Mouse (Mus musculus) embryonic facial prominence, embryonic 10.5 days (tissue): Measurements from ENCODE around the gene Sh2d7. TPM values are rescaled to one million over a fixed set of nuclear protein-coding genes. Genes with fewer than 3 reads are reported as not detected.
A peak's percentile ranks its signal among the peaks of the same experiment; 100 is the strongest.

Experiments
- DNase-seq: peaks from one replicate; pipeline ENCODE4 v3.0.0-alpha.2; 2017; ENCODE audit warnings: low spot score
- H3K27ac ChIP-seq: fragments of 300-500 bp; sonication (generic); replicated peaks from 2 replicates; pipeline ENCODE4 v1.5.1; 2016; ENCODE audit warnings: mild to moderate bottlenecking
- H3K27me3 ChIP-seq: fragments of 300-500 bp; sonication (generic); replicated peaks from 2 replicates; pipeline ENCODE4 v1.6.1; 2016; ENCODE audit warnings: low read depth, mild to moderate bottlenecking; ENCODE audit not compliant: poor library complexity, severe bottlenecking
- H3K36me3 ChIP-seq: fragments of 300-500 bp; sonication (generic); replicated peaks from 2 replicates; pipeline ENCODE4 v1.6.1; 2016; ENCODE audit warnings: mild to moderate bottlenecking, moderate library complexity
- H3K4me1 ChIP-seq: fragments of 300-500 bp; sonication (generic); 2 replicates; pipeline ENCODE4 v1.6.1; 2016
- H3K4me3 ChIP-seq: fragments of 300-500 bp; sonication (generic); 2 replicates; pipeline ENCODE4 v1.5.1; 2016; ENCODE audit warnings: mild to moderate bottlenecking, moderate library complexity
- H3K9me3 ChIP-seq: fragments of 300-500 bp; sonication (generic); 2 replicates; pipeline ENCODE4 v1.6.1; 2016; ENCODE audit warnings: mild to moderate bottlenecking
- WGBS: fragments of 180-500 bp; shearing (Covaris S2); methylation state at CpG from one replicate; pipeline ENCODE4 v1.1.7; 2016; 5-methylcytosine and 5-hydroxymethylcytosine counted together
- polyA plus RNA-seq: library from polyadenylated mRNA; unstranded; fragments of >200 nt; fragmentation: Nextera tagmentation; extraction: Ambion mirVana; gene quantifications from 2 replicates; pipeline ENCODE4 v1.2.1, GENCODE M21; 2016

Gene Sh2d7
- polyA plus RNA-seq, 1 experiment from 2014 or later = not detected

GRCm38 (mm10) chr9:54529950-54530349, 8.8 kb upstream of the Sh2d7 start:
- H3K36me3 ChIP-seq = no peaks in the 10 kb centered on the region
- 81% methylated on average over 2 of the region's 2 CpGs for WGBS
- DNase-seq = no peak

GRCm38 (mm10) chr9:54530836-54531235, 7.9 kb upstream of the Sh2d7 start:
- no peaks in the 10 kb centered on the region for H3K36me3 ChIP-seq
- 86% methylated on average over 6 of the region's 6 CpGs for WGBS
- no peaks in the 10 kb centered on the region for H3K9me3 ChIP-seq
- H3K4me1 ChIP-seq = 0 out of 2 replicates have a peak, but pooled peaks cover 5% of the 10 kb centered on the region
- no peaks in the 10 kb centered on the region for H3K27me3 ChIP-seq
- H3K27ac ChIP-seq = no peak overlapping the region
- H3K4me3 ChIP-seq = no peak overlapping the region
- DNase-seq = no peak

More at GRCm38 (mm10) chr9:54529950-54530349, 8.8 kb upstream of the Sh2d7 start:
- no peak overlapping the region for H3K27ac ChIP-seq
- H3K9me3 ChIP-seq = no peaks in the 10 kb centered on the region
- no peak overlapping the region for H3K4me3 ChIP-seq
- 0 out of 2 replicates have a peak, but pooled peaks cover 5% of the 10 kb centered on the region for H3K4me1 ChIP-seq
- no peaks in the 10 kb centered on the region for H3K27me3 ChIP-seq

- Histone ChIP-seq H3K4me3 (no peak overlapping the region), H3K36me3 (no peaks in the 10 kb centered on the region), H3K9me3 (no peaks in the 10 kb centered on the region), H3K27me3 (no peaks in the 10 kb centered on the region), H3K27ac (no peak overlapping the region), H3K4me1 (0 out of 2 replicates have a peak, but pooled peaks cover 5% of the 10 kb centered on the region)
- DNase-seq = no peak
These were observed 7.4 kb upstream of the Sh2d7 start for GRCm38 (mm10) chr9:54531421-54531820.

GRCm38 (mm10) chr9:54532926-54533325, 5.9 kb upstream of the Sh2d7 start:
- Histone ChIP-seq H3K27ac (no peak overlapping the region), H3K4me1 (0 out of 2 replicates have a peak, but pooled peaks cover 5% of the 10 kb centered on the region), H3K9me3 (no peaks in the 10 kb centered on the region), H3K4me3 (no peak overlapping the region), H3K27me3 (no peaks in the 10 kb centered on the region), H3K36me3 (no peaks in the 10 kb centered on the region)
- DNase-seq = no peak
- 97% methylated on average over 2 of the region's 2 CpGs for WGBS

DNA sequence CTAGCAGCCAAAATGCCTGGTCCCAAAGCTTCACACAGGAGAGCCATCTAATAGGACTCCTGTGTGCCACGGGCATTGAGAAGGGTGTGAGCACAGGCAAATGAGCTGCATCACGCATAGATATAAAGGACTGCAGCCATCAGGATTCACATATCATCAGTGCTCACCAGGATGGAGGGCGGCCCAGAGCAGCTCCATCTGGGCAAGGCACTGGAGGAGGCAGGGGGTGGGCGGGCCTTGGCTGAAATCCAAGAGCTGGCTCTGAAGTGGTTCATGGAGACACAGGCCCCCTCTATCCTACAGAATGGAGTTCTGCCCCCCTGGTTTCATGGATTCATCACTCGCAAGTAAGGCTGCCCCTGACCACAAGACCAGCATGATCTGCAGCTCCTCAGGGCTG, 4.8 kb upstream of the Sh2d7 start:
- Histone ChIP-seq H3K9me3 (no peaks in the 10 kb centered on the region), H3K4me3 (no peak overlapping the region), H3K27me3 (no peaks in the 10 kb centered on the region), H3K4me1 (0 out of 2 replicates have a peak, but pooled peaks cover 5% of the 10 kb centered on the region), H3K27ac (no peak overlapping the region), H3K36me3 (no peaks in the 10 kb centered on the region)
- WGBS = 82% methylated on average over 5 of the region's 5 CpGs
- no peak for DNase-seq

DNA sequence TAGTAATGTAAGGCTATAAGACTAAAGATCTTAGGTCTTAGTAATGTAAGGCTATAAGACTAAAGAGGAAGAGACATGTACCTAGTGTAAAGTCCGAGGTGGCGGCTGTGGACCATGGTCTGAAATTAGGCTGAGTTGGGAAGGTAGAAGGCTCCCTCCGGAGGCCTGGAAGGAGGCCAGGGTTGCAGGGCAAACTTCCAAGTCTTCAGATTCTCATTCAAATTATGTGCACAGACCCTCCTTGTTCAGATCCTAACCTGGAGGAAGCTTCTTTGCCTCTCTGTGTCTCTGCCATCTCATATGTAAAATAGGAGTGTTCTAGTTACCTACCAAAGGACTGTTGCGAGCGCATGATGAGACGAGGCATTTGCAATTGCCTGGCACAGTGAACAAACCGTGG, 2.5 kb upstream of the Sh2d7 start:
- 0 out of 2 replicates have a peak, but pooled peaks cover 5% of the 10 kb centered on the region for H3K4me1 ChIP-seq
- H3K9me3 ChIP-seq = no peaks in the 10 kb centered on the region
- H3K4me3 ChIP-seq = no peak overlapping the region
- 87% methylated on average over 7 of the region's 7 CpGs for WGBS
- no peaks in the 10 kb centered on the region for H3K27me3 ChIP-seq
- H3K36me3 ChIP-seq = no peaks in the 10 kb centered on the region
- H3K27ac ChIP-seq = no peak overlapping the region
- no peak for DNase-seq

DNA sequence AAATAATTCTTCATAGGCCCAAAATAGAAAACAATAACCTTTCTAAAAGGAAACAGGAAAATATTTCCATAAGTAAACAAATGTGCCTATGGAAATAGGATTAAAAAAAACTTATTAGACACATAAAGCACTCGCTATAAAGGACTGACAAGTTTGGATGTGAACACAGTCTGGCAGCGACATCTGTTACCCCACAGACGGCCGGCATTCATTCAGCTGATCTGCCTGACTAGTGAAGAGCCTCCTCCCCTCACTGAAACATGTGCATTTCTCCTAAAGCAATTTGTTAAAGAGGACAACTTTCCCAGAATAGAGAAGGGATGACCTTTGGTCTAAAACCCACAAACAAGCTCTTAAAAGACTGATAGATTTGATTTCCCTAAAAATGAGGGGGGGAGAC, 1.8 kb upstream of the Sh2d7 start:
- Histone ChIP-seq H3K9me3 (no peaks in the 10 kb centered on the region), H3K27ac (no peak overlapping the region), H3K27me3 (no peaks in the 10 kb centered on the region), H3K36me3 (no peaks in the 10 kb centered on the region), H3K4me3 (no peak overlapping the region), H3K4me1 (0 out of 2 replicates have a peak, but pooled peaks cover 5% of the 10 kb centered on the region)
- DNase-seq = no peak
- 65% methylated on average over 4 of the region's 4 CpGs for WGBS

- H3K27ac ChIP-seq = no peak overlapping the region
- peaks cover 7% of the 10 kb centered on the region; the same call in 1 of the 2 replicates for H3K4me1 ChIP-seq
- H3K36me3 ChIP-seq = no peaks in the 10 kb centered on the region
- no peak overlapping the region for H3K4me3 ChIP-seq
- H3K27me3 ChIP-seq = no peaks in the 10 kb centered on the region
- WGBS = 86% methylated on average over 3 of the region's 3 CpGs
- DNase-seq = no peak
- no peaks in the 10 kb centered on the region for H3K9me3 ChIP-seq
These were observed 1.3 kb upstream of the Sh2d7 start for GRCm38 (mm10) chr9:54537480-54537879.

DNA sequence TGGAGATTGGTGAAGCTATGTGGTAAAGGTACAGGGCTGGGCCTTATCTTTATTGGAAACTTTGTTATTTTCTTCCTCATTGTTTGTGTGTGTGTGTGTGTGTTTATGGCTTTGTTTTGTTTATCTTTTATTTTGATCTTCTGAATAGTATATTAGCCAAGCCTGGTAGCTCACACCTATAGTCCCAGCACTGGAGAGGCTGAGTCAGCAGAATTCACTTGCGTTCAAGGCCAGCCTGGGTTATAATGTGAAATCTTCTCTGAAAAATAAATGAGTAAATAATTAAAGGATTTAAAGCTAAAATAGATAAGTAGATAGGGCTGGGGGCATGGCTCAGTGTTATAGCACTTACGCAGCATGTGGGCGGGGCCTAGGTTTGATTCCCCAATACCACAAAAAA, 540 bp upstream of the Sh2d7 start:
- Histone ChIP-seq H3K36me3 (no peaks in the 10 kb centered on the region), H3K4me3 (no peak overlapping the region), H3K4me1 (peaks cover 10% of the 10 kb centered on the region; the same call in 1 of the 2 replicates), H3K9me3 (no peaks in the 10 kb centered on the region), H3K27ac (no peak overlapping the region), H3K27me3 (no peaks in the 10 kb centered on the region)
- 97% methylated on average over 3 of the region's 3 CpGs for WGBS
- DNase-seq = no peak

- 77% methylated on average over 5 of the region's 5 CpGs for WGBS
- no peaks in the 10 kb centered on the region for H3K9me3 ChIP-seq
- no peak for DNase-seq
- no peaks in the 10 kb centered on the region for H3K27me3 ChIP-seq
- H3K4me1 ChIP-seq = peaks cover 20% of the 10 kb centered on the region
- no peak overlapping the region for H3K27ac ChIP-seq
- H3K36me3 ChIP-seq = no peaks in the 10 kb centered on the region
- H3K4me3 ChIP-seq = no peak overlapping the region
These were observed 2.0 kb downstream of the Sh2d7 start for GRCm38 (mm10) chr9:54540801-54541200.

GRCm38 (mm10) chr9:54544212-54544953, 5.6 kb downstream of the Sh2d7 start:
- H3K27me3 ChIP-seq = no peaks in the 10 kb centered on the region
- DNase-seq = no peak
- peaks cover 20% of the 10 kb centered on the region for H3K4me1 ChIP-seq
- WGBS = 82% methylated on average over 9 of the region's 9 CpGs
- H3K9me3 ChIP-seq = no peaks in the 10 kb centered on the region
- no peak overlapping the region for H3K27ac ChIP-seq
- no peak overlapping the region for H3K4me3 ChIP-seq
- H3K36me3 ChIP-seq = no peaks in the 10 kb centered on the region

DNA sequence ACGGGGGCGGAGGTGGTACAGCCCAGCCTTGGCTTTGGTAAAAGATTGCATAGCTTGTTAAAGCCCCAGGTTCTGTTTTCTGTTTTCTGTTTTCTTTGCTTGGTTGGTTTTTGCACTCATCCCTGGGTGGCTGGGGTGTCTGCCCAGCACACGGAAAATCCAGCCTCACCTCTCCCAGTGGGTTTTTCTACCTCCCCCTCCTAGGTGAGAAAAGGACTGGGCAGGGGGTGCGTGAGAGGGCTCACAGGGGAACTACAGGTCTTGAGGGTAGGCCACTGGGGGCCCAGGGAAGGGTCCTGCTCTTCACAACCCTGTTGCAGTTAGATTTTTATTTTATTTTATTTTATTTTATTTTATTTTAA, 6.2 kb downstream of the Sh2d7 start:
- DNase-seq = no peak
- WGBS = 90% methylated on average over 4 of the region's 4 CpGs
- H3K4me3 ChIP-seq = no peak overlapping the region

DNA sequence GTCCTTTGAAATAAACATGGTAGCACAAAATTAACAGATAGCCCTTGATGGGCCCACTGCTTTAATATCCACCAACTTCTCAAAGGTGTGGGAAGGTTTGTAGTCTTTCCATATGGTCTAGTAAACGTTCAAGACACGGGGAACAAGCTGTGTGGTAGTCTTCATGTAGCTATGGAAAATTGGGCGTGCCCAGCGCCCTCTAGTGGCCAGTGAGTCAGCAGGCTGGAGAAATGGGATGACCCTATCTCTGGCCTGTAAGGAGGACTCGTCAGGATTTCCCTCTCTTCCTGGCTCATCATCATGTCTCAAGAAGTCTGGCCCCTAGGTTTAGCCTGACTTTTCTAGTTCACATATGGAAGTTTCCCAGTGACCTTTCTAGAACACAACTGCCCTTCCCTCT, 8.8 kb downstream of the Sh2d7 start:
- peak; percentile 66 for DNase-seq
- H3K27me3 ChIP-seq = no peaks in the 10 kb centered on the region
- WGBS = 18% methylated on average over 5 of the region's 5 CpGs

More for the DNA sequence above, 6.2 kb downstream of the Sh2d7 start:
- Histone ChIP-seq H3K36me3 (no peaks in the 10 kb centered on the region), H3K4me1 (peaks cover 20% of the 10 kb centered on the region), H3K27ac (no peak overlapping the region), H3K27me3 (no peaks in the 10 kb centered on the region), H3K9me3 (no peaks in the 10 kb centered on the region)

More for the DNA sequence above, 8.8 kb downstream of the Sh2d7 start:
- Histone ChIP-seq H3K9me3 (no peaks in the 10 kb centered on the region), H3K4me1 (peaks cover 19% of the 10 kb centered on the region), H3K4me3 (no peak overlapping the region), H3K36me3 (no peaks in the 10 kb centered on the region), H3K27ac (no peak overlapping the region)
